Mouse (Mus musculus) small intestine, adult 2 months (tissue): Measurements from ENCODE around the gene Fer1l5. TPM values are rescaled to one million over a fixed set of nuclear protein-coding genes. Genes with fewer than 3 reads are reported as not detected.

Experiments
- H3K27ac ChIP-seq: fragments of 200-500 bp; 2 replicates; pipeline ENCODE4 v1.5.1; 2012; ENCODE audit warnings: low read depth, low read length, control low read depth, inconsistent platforms; ENCODE audit not compliant: insufficient read depth
- H3K27me3 ChIP-seq: fragments of 200-500 bp; 2 replicates; pipeline ENCODE4 v1.6.1; 2012; ENCODE audit warnings: mild to moderate bottlenecking, moderate library complexity, low read length, inconsistent platforms; ENCODE audit not compliant: control insufficient read depth, insufficient read depth
- H3K36me3 ChIP-seq: fragments of 200-500 bp; 2 replicates; pipeline ENCODE4 v1.6.1; 2012; ENCODE audit warnings: mild to moderate bottlenecking, low read length, control low read depth, inconsistent platforms; ENCODE audit not compliant: control insufficient read depth, insufficient read depth
- H3K4me1 ChIP-seq: fragments of 200-500 bp; 2 replicates; pipeline ENCODE4 v1.6.1; 2012; ENCODE audit warnings: low read length, inconsistent platforms, mixed read lengths; ENCODE audit not compliant: control insufficient read depth, insufficient read depth, insufficient read length
- H3K4me3 ChIP-seq: fragments of 200-500 bp; 2 replicates; pipeline ENCODE4 v1.5.1; 2012; ENCODE audit warnings: low read depth, mild to moderate bottlenecking, control low read depth, inconsistent platforms, low read length, moderate library complexity
- CTCF ChIP-seq: fragments of 200-500 bp; IDR thresholded peaks from 2 replicates; pipeline ENCODE4 v1.5.1; 2012; ENCODE audit warnings: low read depth, mild to moderate bottlenecking, control low read depth, inconsistent platforms, low read length, moderate library complexity, mixed read lengths; ENCODE audit not compliant: insufficient replicate concordance, insufficient read length; ENCODE audit errors: extremely low read depth
- POLR2A ChIP-seq: fragments of 200-500 bp; IDR thresholded peaks from 2 replicates; pipeline ENCODE4 v1.6.1; 2012; ENCODE audit warnings: low read depth, mild to moderate bottlenecking, control low read depth, inconsistent platforms, low read length, moderate library complexity
- WGBS: fragments of 180-500 bp; shearing (Covaris S2); methylation state at CpG from one replicate; pipeline ENCODE4 v1.1.7; 2018; 5-methylcytosine and 5-hydroxymethylcytosine counted together
- polyA plus RNA-seq: library from polyadenylated mRNA; depleted of rRNA; stranded (reverse); fragments of >200 nt; gene quantifications from 2 replicates; pipeline ENCODE4 v1.2.3, GENCODE M21; 2012

The Fer1l5 gene
- polyA plus RNA-seq, 1 experiment, result not detected

DNA sequence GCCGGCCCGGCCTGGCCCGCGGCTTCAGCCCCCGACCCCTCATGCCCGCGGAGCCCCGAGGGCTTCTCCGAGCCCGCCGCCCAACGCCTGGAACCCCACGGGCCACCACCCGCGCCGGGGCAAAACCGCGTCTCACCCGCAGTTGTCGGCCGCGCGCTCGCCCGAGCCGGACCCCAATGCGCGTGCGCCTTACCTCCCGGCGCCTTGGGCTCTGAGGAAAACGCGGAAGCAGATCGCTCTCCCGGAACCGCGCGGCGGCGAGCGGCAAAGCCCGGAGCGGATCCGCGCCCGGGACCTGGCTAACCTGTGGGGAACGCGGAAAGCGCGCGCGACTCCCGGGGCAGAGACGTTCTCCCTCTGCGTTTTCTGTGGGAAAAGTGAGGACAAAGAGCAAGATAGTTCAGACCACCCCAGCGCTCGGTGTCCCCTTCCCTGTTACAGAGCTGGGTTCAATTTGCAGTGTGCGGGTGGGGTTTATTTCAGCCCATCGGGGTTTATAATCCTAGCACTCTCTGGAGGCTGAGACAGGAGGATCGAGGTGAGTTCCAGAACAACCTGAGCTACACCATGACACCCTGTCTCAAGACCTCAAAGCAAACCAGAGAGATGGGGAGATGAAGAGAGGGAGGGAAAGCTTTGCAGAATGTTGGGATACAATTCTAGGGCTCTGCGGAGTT is 3.0 kb upstream of the Fer1l5 start, which contains the start of gene Kansl3:
TSS of gene Kansl3 (minus strand) at position 213 of the 677 bp plus-strand sequence.
- peak within 1 kb of the TSS; percentile 87 for H3K27ac ChIP-seq
- WGBS, result 3% methylated on average over 61 of the region's 61 CpGs

GRCm38 (mm10) chr1:36370918-36371317 is 1.2 kb upstream of the Fer1l5 start:
- H3K27ac ChIP-seq, result no peak overlapping the region
- peaks cover 5% of the 10 kb centered on the region for H3K36me3 ChIP-seq
- H3K27me3 ChIP-seq, result no peaks in the 10 kb centered on the region
- peaks cover 12% of the 10 kb centered on the region; the same call in 1 of the 2 replicates for H3K4me1 ChIP-seq
- TF ChIP-seq POLR2A (no peak), CTCF (no peak)
- 82% methylated on average over 6 of the region's 6 CpGs for WGBS
- no peak overlapping the region for H3K4me3 ChIP-seq

More for the DNA sequence above, 3.0 kb upstream of the Fer1l5 start, which contains the start of gene Kansl3:
- no peaks in the 10 kb centered on the region for H3K27me3 ChIP-seq
- peaks cover 15% of the 10 kb centered on the region for H3K36me3 ChIP-seq
- peak within 1 kb of the TSS; percentile 94 for H3K4me3 ChIP-seq
- peaks cover 12% of the 10 kb centered on the region; the same call in 1 of the 2 replicates for H3K4me1 ChIP-seq
- TF ChIP-seq CTCF (no peak), POLR2A (peak; percentile 72)

DNA sequence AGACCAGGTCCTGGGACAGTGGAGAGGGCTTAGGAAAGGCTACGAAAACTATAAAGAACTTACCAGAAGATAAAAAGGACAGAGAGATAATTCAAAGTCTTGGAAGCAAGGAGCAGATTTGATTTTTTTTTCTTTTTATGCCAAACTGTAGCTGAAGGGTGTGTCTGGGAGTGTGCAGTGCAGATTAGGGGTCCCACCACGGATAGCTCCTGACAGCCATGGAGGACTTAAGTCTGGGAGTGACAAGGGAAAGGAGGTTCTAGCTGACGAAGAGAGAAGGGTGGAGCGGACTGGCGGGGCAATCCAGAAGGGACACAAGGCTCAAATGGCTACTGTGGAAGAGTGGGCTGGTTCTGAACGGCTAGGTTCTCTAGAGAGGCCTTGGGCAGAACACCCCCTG is 6.8 kb downstream of the Fer1l5 start:
- no peaks in the 10 kb centered on the region for H3K27me3 ChIP-seq
- H3K36me3 ChIP-seq, result no peaks in the 10 kb centered on the region
- no peak for TF ChIP-seq CTCF
- no peak for TF ChIP-seq POLR2A
- H3K4me3 ChIP-seq, result no peak overlapping the region
- 63% methylated on average over 6 of the region's 6 CpGs for WGBS
- no peaks in the 10 kb centered on the region for H3K4me1 ChIP-seq
- no peak overlapping the region for H3K27ac ChIP-seq

DNA sequence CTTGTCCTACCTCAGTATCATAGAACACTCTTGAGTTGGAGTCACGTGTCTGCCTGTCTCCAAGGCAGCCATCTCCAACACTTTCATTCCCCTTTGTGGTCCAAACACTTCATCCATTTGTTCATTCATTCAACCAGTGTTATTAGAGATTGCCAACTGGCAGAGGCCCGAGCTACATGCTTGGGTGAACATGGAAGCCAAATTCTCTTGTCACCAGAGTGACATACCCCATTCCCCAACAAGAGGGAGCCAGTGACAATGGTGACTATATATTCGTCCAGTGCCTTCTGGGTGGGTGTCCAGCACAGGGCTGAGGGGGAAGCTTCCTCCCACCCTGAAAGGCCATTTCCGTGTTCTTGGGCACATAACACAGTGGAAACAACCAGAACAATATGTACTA is 7.5 kb downstream of the Fer1l5 start:
- H3K27ac ChIP-seq, result no peak overlapping the region
- H3K27me3 ChIP-seq, result no peaks in the 10 kb centered on the region
- WGBS, result 72% methylated on average over 4 of the region's 4 CpGs
- no peak for TF ChIP-seq POLR2A
- no peaks in the 10 kb centered on the region for H3K4me1 ChIP-seq
- H3K4me3 ChIP-seq, result no peak overlapping the region
- H3K36me3 ChIP-seq, result no peaks in the 10 kb centered on the region

DNA sequence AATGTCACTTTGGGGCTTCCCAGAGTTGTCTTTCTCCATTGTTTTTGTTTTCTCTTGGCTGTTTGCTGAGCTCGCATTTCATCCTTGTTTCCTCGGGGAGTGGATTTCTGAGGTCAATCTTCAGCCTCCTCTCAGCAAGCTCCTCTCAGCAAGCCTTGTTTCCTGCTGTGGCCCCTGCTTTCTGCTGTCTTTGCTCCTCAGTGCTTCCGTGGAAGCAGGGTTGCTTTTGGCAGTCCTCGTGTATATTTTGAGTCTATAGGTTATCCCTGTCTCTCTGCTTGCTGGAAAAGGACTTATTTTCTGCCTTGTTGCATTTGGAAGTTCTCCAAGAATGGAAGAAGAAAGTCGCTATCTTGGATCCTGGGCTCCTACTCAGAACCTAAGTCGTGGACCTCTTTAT is 24.9 kb downstream of the Fer1l5 start:
- no peak overlapping the region for H3K4me3 ChIP-seq
- H3K4me1 ChIP-seq, result no peaks in the 10 kb centered on the region
- H3K36me3 ChIP-seq, result no peaks in the 10 kb centered on the region
- TF ChIP-seq CTCF (no peak), POLR2A (no peak)
- no peaks in the 10 kb centered on the region for H3K27me3 ChIP-seq
- no peak overlapping the region for H3K27ac ChIP-seq
- WGBS, result 16% methylated on average over 6 of the region's 6 CpGs

GRCm38 (mm10) chr1:36401509-36401908 is 29.4 kb downstream of the Fer1l5 start:
- Histone ChIP-seq H3K27me3 (no peaks in the 10 kb centered on the region), H3K4me3 (no peak overlapping the region), H3K27ac (no peak overlapping the region), H3K4me1 (no peaks in the 10 kb centered on the region), H3K36me3 (no peaks in the 10 kb centered on the region)
- TF ChIP-seq CTCF, result no peak
- TF ChIP-seq POLR2A, result no peak
- WGBS, result 61% methylated on average over 4 of the region's 4 CpGs

DNA sequence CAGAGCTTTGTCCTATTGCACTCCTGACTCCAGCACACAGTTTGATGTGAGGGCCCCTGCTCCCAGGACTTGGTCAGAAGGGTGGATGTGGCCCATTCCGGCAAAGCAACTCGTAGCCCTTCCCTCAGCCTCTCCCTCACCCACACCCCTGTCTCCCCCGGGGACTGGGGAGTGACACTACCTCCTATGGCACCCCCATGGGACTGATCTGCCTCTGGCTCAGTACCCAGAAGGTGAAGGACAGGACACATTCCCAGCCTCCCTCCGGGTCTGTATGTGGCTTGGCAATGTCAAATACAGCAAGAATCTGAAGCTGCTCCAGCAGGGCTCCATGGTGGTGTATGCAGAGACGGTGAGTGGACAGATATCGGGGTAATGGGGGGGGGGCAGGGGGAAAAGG is 32.4 kb downstream of the Fer1l5 start:
- 69% methylated on average over 6 of the region's 6 CpGs for WGBS
- no peaks in the 10 kb centered on the region for H3K36me3 ChIP-seq
- no peaks in the 10 kb centered on the region for H3K27me3 ChIP-seq
- TF ChIP-seq CTCF, result no peak
- no peak for TF ChIP-seq POLR2A
- H3K4me1 ChIP-seq, result no peaks in the 10 kb centered on the region
- H3K4me3 ChIP-seq, result no peak overlapping the region
- H3K27ac ChIP-seq, result no peak overlapping the region
